Mouse (Mus musculus): ENCODE data around the gene Ubxn7. TPM values are rescaled to one million over a fixed set of nuclear protein-coding genes. Genes with fewer than 3 reads are reported as not detected.
A peak's percentile ranks its signal among the peaks of the same experiment; 100 is the strongest.

The Ubxn7 gene
- total RNA-seq, 2 experiments from 2014 or later: 22.9 to 24.0 TPM

DNA sequence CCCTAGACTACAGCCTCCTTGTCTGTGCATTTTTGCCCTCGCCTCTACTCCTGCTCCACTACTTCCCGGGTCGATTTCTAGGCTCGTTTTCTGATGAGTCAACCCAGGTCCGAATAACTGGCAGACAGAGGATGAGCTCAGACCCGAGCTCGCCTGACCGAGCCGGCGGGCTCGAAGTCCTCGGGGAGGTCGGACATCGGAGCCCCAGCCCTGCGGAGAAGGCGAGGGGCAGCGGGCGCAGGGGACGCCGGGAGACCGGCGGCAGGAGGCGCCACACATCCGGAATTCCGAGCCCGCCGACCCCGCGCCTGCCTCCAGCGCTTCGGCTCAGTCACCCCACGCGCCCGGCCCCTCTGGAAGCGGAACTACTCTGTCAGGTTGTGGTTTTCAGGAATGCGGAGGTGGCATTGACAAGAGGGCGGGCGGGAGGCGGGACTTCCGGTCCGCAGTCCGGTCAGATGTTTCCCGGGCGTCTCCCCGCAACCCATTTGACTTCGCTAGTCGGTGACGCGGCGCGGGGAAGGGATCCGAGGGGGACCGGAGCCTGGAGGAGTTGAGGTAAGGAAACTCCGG is 98.5 kb downstream of the Ubxn7 start, which contains the start of gene Pcyt1a:
Gene Pcyt1a, plus strand, starts transcription at position 448 of the 573 bp plus-strand sequence.
- DNase-seq (ENCODE audit: low spot score): peak; percentile 85
- intact Hi-C loops (cut with DNase I): loop anchor here (1.0 to 5.0 kb wide), 3 partner anchors 8 to 154 kb away; partner anchors contain the start of genes Rnf168 and Ubxn7

DNA sequence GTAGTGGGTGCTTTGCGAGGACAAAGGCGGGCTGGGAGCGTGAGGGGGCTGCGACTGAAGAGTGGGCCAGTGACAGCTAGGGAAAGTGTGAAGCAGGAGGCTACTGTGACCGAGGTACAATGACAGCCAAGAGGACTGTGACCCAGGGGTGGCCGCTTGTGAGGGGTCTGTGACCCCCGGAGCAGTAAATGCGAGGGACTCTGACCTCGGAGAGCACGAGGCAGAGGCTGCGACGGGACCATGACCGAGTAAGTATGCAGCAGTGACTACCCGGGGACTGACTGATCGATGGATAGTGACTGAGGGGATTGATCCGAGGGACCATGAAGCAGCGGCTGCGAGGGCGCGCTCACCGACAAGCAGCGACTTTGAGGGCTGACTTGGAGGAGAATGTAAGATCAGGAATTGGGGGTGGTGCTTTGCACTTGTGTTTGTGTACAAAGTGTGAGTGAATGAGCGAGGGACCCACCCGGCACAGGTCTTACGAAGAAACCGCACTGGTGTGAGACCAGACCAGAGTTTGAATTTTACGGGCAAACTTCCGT is 99.1 kb downstream of the Ubxn7 start:
- intact Hi-C loops (cut with DNase I): loop anchor here (2.0 to 5.0 kb wide), 2 partner anchors 99 to 154 kb away; partner anchors contain the start of genes Rnf168 and Ubxn7
- no peak for DNase-seq (ENCODE audit: low spot score)

- DNase-seq (ENCODE audit: low spot score): no peak
- intact Hi-C loops (cut with DNase I): loop anchor here (2.0 to 5.0 kb wide), 2 partner anchors 100 to 155 kb away; partner anchors contain the start of genes Rnf168 and Ubxn7
Measured at GRCm38 (mm10) chr16:32431926-32432325, 99.9 kb downstream of the Ubxn7 start.

DNA sequence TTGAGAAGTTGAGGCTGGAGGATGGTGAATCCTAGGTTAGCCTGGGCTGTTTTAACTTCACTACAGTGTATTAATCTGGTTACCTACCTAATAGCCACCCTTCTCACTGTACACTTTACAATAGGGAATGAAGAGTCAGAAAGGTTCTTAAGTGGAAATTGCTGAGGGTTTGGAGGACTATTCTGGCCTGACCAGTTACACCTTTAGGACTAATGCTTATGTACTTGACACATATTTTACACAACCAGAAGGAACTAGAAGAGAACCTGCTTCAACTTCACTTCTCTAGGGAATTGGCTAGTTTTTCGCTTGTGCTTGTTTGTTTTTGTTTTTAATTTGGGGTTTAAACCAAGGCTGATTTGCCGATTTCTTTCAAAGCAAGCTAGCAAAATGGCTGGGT is 101.1 kb downstream of the Ubxn7 start:
- no peak for DNase-seq (ENCODE audit: low spot score)
- intact Hi-C loops (cut with DNase I): loop anchor here (5.0 kb wide), 1 partner anchor 101 kb away; the partner anchor contains the start of gene Ubxn7

GRCm38 (mm10) chr16:32434066-32434465 is 102.0 kb downstream of the Ubxn7 start:
- no peak for DNase-seq (ENCODE audit: low spot score)
- intact Hi-C loops (cut with DNase I): loop anchor here (5.0 kb wide), 1 partner anchor 102 kb away; the partner anchor contains the start of gene Ubxn7

DNA sequence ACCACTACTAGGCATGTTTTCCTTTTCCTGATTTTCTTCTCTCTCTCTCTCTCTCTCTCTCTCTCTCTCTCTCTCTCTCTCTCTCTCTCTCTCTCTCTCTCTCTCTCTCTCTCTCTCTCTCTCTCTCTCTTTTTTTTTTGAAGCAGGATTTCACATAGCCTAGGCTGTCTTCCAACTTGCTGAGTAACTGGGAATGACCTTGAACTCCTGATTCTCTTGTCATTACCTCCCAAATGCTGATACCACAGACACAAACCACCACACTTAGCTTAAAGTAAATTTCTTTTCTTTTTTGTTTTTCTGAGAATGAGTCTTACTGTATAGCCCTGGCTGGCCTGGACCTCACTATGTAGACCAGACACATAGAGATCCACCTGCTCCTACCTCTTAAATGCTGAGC is 102.6 kb downstream of the Ubxn7 start:
- no peak for DNase-seq (ENCODE audit: low spot score)
- intact Hi-C loops (cut with DNase I): loop anchor here (5.0 kb wide), 1 partner anchor 102 kb away; the partner anchor contains the start of gene Ubxn7

DNA sequence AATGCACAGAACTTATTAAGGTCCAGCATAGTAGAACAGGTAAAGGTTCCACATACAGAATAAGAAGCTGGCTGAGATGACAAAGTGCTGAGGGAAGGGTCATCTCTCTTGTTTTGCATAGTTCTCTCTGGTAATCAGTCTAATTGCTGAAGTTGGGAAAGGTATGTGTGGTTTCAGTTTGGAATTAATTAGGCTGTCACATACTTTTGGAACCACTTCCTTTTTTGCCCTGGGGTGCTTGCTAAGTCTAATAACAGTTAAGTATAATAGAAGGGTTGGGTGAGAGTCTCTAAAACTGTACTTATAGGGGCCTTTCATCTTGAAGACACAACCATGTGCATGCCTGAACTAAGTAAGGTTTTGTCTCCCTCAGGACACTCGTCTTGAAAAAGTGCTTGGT is 104.6 kb downstream of the Ubxn7 start:
- intact Hi-C loops (cut with DNase I): no loop called here

DNA sequence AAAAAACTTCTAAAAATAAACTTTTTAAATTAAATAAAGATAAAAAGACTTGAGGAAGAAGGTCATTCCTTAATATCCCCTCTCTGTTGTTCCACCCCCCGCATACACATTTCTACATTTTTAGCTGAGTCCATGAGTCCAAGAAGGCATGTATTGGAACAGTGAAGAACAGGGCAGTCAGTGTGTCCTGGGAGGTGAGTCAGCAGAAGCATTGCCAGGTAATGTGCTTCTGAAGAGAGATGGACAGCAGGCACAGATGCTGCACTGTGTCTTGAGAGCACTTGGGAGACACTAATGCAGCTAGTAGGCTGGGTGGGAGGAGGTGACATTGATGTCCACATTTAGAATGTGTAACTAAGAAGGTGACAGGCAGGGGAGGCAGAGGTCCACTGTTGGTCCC is 105.2 kb downstream of the Ubxn7 start:
- intact Hi-C loops (cut with DNase I): no loop called here
- no peak for DNase-seq (ENCODE audit: low spot score)

More for the DNA sequence above, 104.6 kb downstream of the Ubxn7 start:
- DNase-seq (ENCODE audit: low spot score): no peak

DNA sequence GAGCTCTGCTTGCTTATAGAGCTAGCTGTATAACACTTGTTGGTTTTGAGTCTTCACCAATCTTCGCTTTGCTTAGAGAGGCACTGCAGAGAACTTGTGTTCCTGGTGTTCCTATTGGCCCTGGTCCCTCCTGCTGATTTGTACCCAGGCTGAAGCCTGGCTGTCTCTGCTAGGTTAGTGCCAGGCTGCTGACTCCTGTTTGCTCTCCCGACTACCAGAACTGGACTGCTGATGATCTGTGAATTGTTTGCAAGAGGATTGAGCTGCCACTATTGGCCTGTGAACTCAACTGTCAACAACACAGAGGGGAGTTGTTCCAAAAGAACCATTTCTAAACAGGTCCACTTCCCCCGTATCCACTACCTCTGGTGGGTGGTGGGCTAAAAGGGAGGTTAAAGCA is 109.4 kb downstream of the Ubxn7 start:
- no peak for DNase-seq (ENCODE audit: low spot score)
- intact Hi-C loops (cut with DNase I): no loop called here

Other genes starting within 250 kb of the Ubxn7 start
- gene Pigx, start 232.5 kb upstream of the Ubxn7 start, total RNA-seq (2021): 10 to 100 TPM; 19.2 to 21.9 TPM
- 10 to 100 TPM in 1 of 2 experiments, 1 to 10 TPM in 1; 8.9 to 10.9 TPM for gene Cep19, start 232.5 kb upstream of the Ubxn7 start, total RNA-seq (2021)
- 1 to 10 TPM; 5.3 to 5.6 TPM for gene Nrros, start 166.7 kb upstream of the Ubxn7 start, total RNA-seq (2021)
- not detected for gene Bex6, start 152.4 kb upstream of the Ubxn7 start, total RNA-seq (2021)
- gene Fbxo45, start 85.1 kb upstream of the Ubxn7 start, total RNA-seq (2021): 10 to 100 TPM; 12.8 to 13.1 TPM
- gene Wdr53, start 85.0 kb upstream of the Ubxn7 start, total RNA-seq (2021): 1 to 10 TPM; 7.2 to 7.8 TPM
- 10 to 100 TPM; 25.6 to 30.3 TPM for gene Smco1, start 60.8 kb upstream of the Ubxn7 start, total RNA-seq (2021)
- 10 to 100 TPM; 13.2 to 15.0 TPM for gene Rnf168, start 54.8 kb upstream of the Ubxn7 start, total RNA-seq (2021)
- gene Tm4sf19, start 68.2 kb downstream of the Ubxn7 start, total RNA-seq (2021): not detected
- 1 to 10 TPM; 7.4 to 8.0 TPM for gene Tctex1d2, start 87.4 kb downstream of the Ubxn7 start, total RNA-seq (2021)
- 100 to 1,000 TPM; 122 to 126 TPM for gene Pcyt1a, start 98.7 kb downstream of the Ubxn7 start, total RNA-seq (2021)
- under 1 TPM; 0.75 to 0.95 TPM for gene Slc51a, start 155.6 kb downstream of the Ubxn7 start, total RNA-seq (2021)
- not detected for gene Zdhhc19, start 164.0 kb downstream of the Ubxn7 start, total RNA-seq (2021)

Data from heart, postnatal 25 days (tissue).